Mouse (Mus musculus): ENCODE measurements around the gene Chaf1a.
A peak's percentile ranks its signal among the peaks of the same experiment; 100 is the strongest.
"Not testable (repeated sequence)": the region's sequence is repeated elsewhere in the genome, so short reads cannot be mapped to it uniquely, and the experiment has no call there.

Gene Chaf1a

DNA sequence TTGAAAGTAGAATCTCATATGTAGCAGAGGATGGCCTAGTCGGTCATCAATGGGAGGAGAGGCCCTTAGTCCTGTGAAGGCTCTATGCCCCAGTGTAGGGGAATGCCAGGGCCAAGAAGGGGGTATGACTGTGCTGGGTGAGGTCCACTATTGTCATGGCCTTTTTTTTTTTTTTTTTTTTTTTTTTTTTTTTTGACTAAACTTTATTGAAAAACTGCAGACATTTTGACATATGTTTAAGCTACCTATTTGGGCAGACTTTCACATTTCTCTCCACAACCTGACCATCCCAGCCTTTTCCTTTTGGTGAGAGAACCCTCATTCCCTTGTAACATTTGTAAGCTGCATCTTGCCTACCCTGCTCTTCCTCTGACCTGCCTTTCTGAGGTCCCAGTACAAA is 52.1 kb downstream of the Chaf1a start:
- DNase-seq (ENCODE audit: low read depth, low spot score), result no peak

DNA sequence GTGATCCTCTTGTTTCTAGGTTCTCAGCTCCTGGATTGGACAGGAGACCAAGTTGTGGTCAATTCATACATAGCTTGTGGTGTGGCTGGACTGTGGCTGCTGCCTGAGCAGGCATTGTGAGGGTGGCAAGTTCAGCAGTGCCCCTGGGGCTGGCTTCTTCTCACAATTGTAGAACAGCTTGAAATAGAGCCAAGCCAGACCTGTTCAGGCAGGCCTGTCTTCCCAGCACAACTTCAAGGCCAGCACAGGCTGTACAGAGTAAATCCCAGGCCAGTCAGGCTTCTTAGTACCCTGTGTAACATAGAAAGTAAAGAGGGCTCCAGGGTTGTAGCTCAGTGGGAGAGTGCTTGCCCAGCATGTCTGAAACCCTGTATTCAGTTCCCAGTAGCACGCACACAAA is 52.6 kb downstream of the Chaf1a start:
- no peak for DNase-seq (ENCODE audit: low read depth, low spot score)

DNA sequence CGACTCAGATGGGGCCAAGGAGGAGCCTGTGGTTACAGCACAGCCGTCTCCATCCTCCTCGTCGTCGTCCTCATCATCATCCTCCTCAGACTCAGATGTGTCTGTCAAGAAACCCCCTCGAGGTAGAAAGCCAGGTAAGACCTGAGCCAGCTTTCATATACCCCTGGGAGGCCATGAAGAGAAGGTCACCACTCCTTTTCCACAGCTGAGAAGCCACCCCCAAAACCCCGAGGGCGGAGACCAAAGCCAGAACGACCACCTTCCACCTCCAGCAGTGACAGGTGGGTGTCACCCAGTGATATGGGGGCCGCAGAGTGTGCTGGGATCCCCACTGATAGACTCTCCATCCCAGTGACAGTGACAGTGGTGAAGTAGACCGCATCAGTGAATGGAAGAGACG is 56.6 kb downstream of the Chaf1a start:
- no peak for DNase-seq (ENCODE audit: low read depth, low spot score)

DNA sequence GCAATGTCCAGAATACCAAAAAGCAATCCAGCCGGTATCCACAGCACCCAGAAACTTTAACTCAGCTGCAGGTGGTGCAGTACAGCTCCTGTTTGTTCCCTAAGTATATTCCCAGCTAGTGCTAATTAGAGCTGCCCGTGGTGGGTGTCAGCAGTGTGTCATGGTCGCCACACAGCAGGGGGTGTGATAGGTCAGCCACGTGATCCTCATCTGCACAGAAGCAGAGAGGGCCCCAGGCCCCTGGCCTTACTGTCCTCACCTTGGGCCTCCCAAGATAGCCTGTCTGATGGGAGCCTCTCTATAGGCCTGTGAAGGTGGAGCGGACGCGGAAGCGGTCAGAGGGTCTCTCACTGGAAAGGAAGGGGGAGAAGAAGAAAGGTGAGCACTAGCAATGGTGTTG is 57.9 kb downstream of the Chaf1a start:
- no peak for DNase-seq (ENCODE audit: low read depth, low spot score)

DNA sequence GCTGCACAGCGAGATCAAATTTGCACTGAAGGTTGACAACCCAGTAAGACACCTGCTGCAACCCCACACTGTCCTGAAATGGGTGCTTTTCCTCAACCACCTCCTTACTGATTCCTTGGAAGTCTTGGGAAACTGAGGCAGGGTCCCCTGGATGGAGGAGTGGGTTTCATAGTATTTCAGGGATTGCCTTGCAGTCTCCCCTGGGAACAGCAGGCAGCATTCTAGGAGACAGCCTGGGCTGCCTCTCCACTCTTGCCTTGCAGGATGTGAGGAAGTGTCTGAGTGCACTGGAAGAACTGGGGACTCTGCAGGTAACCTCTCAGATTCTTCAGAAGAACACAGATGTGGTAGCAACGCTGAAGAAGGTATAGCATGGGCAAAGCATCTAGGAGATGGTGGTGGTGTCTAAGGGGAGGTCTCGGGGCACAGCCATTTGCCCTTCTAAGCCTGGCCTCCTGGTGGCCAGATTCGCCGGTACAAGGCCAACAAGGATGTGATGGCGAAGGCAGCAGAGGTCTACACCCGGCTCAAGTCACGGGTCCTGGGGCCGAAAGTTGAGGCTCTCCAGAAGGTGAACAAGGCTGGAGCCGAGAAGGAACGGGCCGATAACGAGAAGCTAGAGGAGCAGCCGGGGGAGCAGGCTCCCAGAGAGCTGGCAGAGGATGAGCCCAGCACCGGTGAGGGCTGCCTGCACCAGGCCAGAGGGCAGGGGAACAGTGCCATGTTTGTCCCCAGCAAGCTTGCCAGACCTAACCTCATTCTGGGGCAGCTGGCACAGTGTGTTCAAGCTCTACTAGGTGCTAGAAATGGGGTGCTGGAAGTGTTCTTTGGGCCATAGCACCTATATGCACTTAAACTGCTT is 58.7 kb downstream of the Chaf1a start:
- DNase-seq (ENCODE audit: low read depth, low spot score), result no peak

DNA sequence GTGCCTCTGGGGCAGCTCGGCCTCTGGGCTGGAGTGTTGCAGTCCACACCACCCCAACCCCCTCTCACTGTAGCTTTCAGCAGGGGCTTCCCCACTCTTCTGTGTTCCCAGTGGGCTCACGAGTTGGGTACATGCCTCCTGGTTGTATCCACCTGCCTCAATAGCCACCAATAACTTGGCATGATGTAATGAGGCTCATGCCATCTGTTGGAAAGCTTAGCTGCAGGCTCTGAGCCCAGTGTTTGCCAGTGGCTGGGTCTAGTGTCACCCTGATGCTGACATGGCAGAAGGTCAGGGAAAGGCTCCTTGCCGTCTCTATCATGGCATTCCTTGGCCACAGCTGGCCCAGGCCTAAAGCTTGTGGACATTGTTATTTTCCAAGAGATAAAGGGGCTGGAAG is 60.6 kb downstream of the Chaf1a start:
- DNase-seq (ENCODE audit: low read depth, low spot score), result no peak

DNA sequence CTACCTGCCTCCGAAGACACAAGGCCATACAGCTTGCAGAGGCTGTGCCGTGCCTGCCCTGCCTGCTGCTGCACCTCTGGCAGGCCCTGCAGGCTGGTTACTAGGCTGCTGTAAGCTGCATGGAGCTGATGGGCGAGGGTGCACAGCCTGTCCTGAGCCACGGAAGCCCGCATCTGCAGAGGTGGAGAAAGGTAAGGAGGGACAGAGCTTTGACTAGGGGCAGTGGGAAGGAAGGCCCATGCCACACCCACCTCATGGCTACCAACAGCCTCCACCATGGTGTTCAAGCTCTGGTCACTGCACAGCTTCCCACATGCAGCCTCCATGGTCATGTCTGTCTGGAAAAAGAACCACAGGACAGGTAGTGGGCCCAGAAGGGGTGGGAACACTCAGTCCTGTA is 61.9 kb downstream of the Chaf1a start:
- DNase-seq (ENCODE audit: low read depth, low spot score), result no peak

DNA sequence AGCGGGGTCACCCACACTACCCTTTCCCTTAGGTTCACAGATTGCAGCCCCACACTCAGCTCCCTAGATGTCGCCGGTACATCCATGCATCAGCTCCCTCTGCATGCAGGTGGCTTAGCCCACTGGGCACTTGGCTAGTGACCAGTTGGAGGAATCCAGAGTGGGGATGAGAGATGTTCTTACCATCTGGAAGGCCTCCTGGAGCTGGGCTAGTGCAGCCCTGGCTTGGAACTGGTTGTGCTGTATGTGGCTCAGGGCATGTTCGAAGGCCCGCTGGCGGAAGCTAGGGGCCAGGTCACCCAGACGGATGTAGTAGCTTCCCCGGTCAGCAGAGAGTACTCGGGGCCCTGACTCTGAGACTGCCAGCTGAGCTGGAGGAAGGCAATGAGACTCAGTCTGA is 62.7 kb downstream of the Chaf1a start:
- no peak for DNase-seq (ENCODE audit: low read depth, low spot score)

DNA sequence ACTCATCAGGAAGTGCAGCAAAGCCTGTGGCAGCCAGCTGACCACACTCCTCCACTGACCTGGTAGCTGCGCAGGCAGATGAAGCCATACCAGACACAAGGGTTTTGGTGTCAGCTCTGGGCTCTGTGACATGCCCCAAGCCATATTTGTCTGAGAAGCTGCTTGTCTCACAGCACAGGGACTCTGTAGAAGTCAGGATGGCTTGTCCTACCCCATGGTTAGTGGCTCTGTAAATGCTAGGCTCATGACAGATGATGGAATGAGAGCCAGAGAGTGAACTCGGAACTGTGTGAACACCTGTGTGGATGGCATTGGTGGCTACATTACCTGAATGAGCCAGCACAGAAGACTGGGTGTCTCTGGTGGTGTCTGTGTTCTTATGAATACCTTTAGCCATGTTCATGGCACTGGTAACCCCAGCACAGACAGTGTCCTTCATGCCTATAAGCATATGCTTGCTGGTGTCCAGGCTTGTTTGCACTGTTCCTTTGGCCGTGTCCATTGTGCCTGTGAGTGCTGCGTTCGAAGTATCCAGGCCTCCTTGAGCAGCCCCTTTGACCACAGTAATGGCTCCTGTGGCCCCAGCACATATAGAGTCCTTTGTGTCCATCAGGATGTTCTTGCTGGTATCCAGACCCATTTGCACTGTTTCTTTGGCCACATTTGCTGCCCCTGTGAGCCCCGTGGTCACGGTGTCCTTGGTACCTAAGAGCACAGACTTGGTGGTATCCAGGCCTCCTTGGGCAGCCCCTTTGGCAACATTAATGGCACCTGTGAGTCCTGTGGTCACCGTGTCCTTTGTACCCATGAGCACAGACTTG is 63.4 kb downstream of the Chaf1a start:
- DNase-seq (ENCODE audit: low read depth, low spot score), result no peak

DNA sequence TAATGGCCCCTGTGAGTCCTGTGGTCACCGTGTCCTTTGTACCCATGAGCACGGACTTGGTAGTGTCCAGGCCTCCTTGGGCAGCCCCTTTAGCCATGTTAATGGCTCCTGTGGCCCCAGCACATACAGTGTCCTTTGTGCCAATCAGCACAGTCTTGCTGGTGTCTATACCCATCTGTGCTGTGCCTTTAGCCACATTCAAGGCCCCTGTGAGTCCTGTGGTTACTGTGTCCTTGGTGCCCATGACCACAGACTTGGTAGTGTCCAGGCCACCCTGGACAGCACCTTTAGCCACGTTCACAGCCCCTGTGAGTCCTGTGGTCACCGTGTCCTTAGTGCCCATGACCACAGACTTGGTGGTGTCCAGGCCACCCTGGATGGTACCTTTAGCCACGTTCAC is 64.6 kb downstream of the Chaf1a start:
- not testable (repeated sequence) for DNase-seq (ENCODE audit: low read depth, low spot score)

DNA sequence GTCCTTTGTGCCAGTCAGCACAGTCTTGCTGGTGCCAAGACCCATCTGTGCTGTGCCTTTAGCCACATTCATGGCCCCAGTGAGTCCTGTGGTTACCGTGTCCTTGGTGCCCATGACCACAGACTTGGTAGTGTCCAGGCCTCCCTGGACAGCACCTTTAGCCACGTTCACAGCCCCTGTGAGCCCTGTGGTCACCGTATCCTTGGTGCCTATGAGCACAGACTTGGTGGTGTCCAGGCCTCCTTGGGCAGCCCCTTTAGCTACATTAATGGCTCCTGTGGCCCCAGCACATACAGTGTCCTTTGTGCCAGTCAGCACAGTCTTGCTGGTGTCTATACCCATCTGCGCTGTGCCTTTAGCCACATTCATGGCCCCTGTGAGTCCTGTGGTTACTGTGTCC is 66.2 kb downstream of the Chaf1a start:
- DNase-seq (ENCODE audit: low read depth, low spot score), result not testable (repeated sequence)

DNA sequence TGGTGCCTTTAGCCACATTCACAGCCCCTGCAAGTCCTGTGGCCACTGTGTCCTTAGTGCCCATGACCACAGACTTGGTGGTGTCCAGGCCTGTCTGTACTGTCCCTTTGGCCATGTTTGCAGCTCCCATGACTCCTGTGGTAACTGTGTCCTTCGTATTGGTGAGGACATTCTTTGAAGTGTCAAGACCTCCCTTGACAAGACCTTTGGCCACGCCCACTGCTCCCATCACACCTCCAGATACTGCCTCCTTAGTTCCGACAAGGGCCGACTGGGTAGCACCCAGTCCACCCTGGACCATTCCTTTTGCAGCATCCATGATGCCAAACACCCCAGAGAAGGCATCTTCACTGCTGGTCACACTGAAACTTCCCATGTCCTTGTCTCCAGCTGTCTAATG is 66.7 kb downstream of the Chaf1a start:
- no peak for DNase-seq (ENCODE audit: low read depth, low spot score)

DNA sequence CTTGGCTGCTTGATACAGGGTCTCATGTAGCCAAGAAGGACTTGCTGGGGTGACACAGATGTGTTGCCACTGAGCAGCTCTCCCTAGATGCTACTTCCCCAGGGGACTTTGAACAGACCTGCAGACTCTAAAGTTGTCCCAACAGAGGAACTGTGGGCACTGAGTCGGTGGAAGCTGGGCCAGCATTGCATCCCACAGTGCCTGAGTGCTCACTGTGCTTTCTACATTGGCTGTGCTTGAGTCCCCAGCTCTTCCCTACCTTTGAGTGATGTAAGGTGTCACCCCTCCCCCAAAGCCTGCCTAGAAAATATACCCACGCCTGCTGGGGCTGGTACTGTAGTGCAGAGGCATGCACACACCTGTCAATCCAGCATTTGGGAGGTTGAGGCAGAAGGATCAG is 67.5 kb downstream of the Chaf1a start:
- no peak for DNase-seq (ENCODE audit: low read depth, low spot score)

DNA sequence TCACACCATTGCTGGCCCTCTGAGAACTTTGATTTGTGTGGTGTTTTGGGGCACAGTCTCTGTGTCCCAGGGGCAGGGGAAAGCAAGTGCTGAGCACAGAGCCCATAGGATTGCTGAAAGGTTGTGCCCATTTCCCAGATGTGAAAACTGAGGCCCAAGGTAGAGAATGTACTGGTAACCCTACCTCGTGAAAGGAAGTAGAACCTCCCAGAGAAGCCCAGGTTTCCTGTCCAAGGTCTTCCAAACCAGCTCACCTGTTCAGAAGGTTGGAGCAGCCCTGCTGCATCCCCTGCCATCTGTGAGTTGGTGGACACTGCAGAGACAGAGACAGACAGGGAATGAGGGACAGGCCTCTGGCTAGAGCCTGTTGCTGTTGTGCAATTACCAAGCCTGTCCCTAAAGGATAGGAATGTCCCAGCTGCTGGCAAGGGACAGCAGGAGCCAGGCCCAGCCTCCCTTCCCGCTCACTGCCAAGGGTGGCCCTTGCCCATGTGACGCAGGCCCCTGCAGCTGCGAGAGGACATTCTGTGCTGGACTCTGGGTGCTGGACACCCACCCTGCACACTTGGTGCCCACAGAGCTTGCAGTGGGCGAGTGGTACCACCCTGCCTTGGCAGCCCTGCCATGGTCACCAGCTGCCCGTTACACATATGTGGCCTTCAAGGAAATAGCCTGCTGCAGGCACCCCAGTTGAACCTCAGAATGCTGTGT is 68.2 kb downstream of the Chaf1a start:
- no peak for DNase-seq (ENCODE audit: low read depth, low spot score)

DNA sequence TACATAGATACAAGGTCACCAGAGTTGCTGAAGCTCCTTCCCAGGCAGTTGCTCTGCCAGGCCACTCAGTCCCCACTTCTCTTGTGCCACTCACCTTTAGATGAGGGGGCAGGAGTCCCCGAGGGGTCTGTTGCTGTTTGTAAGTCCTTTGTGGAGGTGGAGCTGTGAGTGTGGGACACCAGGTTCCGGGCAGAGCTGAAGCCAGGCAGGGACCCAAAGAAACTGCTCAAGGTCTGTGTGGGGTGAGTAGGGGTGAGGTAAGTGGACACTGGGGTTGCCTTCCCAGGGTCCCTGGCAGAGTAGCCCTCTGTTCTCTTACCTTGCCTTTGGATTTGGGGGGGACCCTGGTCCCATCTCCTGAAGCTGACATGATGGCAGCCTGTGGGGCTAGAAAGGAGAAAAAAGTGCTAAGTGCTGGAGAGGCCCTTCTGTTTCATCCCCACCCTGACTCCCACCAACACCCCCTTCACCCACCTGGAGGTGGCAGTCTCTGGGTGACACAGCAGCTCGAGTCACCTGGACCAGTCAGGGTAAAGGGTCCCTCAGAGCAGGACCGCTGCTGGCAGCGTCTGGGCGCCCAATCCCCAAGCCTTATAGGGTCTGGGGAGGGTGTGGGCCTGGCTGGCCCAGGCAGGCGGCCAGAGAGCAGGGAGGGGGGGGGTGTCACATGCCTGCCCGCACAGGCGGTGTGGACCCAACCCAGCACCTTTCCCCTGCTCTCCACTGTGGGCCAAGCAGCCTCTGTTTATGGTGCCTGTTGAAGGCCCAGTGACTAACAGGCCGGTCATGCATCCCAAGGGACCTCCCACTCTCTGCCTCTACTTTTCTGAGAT is 69.2 kb downstream of the Chaf1a start, which contains the start of gene Plin4:
TSS of gene Plin4 (minus strand) at position 585 of the 833 bp plus-strand sequence.
- no peak for DNase-seq (ENCODE audit: low read depth, low spot score)

DNA sequence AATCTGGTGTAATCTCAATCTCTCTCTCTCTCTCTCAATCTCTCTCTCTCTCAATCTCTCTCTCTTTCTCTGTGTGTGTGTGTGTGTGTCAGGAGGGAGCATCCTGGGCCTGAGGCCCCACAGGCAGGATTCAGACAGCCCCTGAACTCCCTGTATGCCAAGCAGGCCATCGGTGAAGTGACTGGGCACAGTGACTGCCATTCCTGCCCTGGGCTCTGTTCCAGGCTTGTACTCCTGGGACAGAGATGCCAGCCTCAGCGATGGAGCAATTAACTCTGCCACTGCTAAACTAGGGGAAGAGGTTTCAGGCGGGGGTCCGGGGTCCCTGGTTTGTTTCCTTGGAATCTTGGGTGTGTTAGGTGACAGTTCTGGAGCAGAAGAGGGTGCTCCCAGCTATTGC is 70.3 kb downstream of the Chaf1a start:
- no peak for DNase-seq (ENCODE audit: low read depth, low spot score)

DNA sequence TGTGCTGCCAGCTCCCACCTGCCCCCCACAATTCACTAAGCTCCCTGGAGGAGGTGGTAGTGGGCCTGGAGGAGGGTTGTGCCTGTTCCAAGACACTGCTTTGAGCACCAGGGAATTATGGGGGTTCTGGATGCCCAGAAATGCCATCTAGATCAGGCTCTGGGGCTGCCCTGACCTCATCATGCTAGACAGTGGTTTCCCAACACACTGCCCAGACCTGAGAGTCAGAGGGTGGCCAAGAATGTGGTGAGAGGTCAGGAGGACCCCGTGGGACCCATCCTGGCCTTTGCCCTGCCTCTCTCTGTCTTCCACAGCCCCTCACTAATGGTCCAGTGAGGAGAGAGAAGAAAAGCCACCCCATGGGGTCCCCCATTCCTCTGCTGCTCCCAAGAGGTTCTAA is 70.8 kb downstream of the Chaf1a start:
- no peak for DNase-seq (ENCODE audit: low read depth, low spot score)

DNA sequence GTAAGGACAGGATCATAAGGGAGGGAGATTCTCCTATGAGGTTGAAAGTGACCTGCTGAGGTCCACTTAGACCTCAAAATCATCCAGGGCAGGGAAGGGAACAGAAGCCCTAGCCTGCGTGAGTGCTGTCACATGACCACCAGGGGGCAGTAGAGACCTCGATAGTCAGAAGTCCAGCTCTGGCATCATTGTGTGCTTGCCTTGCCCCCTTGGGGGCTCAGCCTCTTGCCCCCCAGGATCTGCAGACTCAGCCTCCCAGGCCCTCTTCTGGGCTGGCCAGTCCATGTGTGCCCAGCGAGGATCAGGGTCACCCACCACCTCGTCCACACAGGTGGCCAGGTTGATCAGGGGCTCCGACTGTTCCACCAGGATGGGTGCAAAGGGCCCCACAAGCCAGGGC is 71.6 kb downstream of the Chaf1a start:
- DNase-seq (ENCODE audit: low read depth, low spot score), result peak; percentile 81

DNA sequence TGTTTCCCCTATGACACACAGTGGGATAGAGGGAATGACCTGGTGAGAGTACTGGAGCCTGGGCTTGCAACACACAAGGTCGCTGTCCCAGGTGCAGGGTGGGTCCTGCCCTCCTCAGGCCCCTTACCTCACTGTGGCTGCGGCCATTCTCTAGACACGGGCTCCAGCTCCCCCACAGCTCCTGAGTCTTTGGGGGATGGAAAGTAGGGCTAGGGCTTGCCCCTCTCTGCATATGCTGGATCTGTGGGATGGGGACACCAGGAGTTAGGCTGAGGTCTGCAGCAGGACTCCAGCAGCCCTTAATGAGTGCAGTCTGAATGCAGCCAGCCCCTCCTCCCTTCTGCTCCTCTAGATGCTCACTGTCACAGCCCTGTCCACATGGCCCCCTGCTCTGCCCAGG is 72.5 kb downstream of the Chaf1a start:
- no peak for DNase-seq (ENCODE audit: low read depth, low spot score)

DNA sequence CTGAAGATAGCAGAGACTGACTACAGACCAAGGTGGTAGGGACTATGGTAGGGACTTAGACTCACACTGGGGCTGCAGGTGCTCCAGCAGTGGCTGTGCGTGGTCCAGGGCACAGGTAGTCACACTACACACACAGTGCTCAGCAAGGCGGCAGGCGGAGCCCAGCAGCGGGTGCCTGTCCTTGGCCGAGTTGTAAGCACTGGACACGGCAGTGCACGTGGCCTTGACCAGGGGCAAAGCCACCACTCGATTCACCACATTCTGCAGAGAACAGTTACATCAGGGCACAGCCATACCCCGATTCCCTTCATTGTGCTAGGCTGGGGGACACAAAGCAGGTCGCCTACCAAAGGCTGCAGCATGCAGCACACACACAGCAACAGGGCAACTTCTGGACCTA is 76.0 kb downstream of the Chaf1a start:
- no peak for DNase-seq (ENCODE audit: low read depth, low spot score)

DNA sequence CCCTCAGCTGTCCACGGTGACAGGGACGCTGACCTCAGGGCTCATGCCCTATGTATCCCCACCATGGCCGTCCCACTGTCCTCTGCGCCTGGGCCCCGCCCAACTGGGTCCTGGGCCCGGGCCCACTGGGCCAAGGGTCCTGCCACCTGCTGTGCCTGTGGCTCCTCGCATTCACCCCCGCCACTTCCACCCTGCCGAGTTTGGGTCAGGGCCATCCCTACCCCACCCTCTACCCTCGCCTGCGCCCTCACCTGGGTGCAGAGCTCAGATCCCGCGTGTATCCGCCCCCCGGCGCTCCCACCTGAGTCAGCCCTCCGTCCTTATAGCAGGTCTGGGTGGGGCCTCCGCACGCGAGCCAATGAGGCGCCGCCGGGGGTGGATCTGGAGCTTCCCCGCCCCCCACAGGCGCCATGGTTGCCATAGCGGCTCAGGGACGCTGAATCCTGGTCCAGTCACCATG is 77.0 kb downstream of the Chaf1a start, which contains the start of gene Plin5:
TSS of gene Plin5 (minus strand) at position 346 of the 460 bp plus-strand sequence.
- DNase-seq (ENCODE audit: low read depth, low spot score), result peak; percentile 88

Measured in R1 (cell line).